Mouse (Mus musculus) retina, postnatal 7 days (tissue): ENCODE measurements around the gene Nol11.

Source experiments
- DNase-seq: peaks from one replicate; pipeline ENCODE4 v3.0.0-alpha.2; 2012; ENCODE audit warnings: low read depth, low spot score

The Nol11 gene

DNA sequence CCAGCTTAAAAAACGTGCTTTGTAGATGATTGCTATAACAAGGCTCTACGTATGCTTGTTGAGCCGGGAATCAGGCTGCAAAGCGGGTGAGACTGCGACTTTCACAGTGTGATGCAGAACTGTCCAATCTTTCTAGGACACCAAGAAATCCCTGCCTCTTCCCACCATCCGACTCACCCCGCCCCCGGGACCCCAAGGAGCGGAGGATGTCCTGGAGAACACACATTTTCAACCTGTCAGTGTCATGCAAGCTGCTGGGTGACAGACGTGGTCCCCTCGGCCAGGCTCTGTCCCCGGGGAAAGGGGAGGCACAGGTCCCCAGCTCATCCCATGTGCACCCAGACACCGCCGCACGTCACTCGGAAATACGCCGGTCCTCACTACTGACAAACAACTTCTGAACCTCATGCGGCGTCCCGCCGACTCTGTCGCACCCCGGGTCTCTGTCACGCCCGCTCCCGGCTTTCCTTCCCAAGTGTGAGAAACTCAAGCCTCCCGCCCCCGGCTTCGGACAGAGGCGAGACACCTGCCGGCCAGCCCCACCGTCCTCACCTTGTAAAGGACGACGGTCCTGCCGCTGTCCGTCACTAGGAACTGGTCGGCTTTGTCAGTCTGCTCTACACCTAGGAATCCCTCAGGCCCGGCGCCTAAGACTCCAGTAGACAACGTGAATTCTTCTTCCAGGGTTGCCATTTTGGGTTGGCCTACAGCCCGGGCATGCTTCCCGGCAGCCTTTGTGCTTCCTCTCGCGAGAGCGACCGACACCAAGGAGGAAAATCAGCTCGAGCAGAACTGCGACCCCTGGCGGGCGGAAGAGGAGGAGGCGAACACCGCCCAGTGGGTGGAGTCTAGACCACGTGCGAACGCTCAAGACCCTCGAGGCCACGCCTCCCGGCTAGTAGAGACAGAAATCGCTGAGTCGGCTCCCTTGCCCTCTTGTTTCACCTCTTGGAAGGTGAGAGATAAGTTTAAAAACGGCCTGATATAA is at the start of gene Nol11:
Nol11 (minus strand) TSS at position 817 of the 988 bp plus-strand sequence.
- DNase-seq: peak; percentile 97

DNA sequence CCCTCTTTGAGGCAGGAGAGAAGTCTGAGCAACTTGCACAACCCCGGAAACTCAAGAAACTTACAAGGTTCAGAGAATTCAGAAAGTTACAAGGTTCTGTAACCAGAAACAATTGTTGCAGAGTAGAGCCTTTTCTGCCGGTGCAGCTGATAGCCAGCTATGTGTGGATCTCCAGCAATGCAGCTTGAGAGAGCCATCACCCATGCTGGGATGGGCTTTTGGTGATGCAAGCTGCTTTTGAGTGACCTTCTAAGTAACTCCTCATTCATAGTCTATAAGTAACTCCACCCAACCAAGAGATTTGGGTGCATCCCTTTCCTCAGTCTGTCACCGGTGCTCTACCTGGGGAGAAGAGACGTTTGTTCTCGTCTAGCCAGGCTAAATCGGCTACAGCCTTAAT is 49.3 kb upstream of the Nol11 start:
- no peak for DNase-seq

DNA sequence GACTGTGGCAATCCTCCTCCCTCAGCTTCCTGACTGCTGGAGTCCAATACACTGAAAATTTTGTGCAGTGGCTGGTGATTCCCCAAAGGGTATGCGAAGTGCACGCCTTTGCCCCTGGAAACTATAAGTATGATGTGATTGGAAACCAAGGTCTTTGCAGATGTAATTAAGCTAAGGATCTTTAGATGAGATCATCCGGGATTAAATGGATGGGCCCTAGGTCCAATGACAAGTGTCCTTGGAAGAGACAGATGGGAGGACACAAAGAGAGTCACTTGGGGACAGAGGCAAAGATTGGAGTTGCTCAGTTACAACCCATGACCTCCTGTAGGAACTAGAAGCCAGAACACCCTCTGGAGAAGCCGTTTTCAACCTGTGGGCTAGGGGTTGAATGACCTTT is 48.4 kb upstream of the Nol11 start:
- peak; percentile 50 for DNase-seq

DNA sequence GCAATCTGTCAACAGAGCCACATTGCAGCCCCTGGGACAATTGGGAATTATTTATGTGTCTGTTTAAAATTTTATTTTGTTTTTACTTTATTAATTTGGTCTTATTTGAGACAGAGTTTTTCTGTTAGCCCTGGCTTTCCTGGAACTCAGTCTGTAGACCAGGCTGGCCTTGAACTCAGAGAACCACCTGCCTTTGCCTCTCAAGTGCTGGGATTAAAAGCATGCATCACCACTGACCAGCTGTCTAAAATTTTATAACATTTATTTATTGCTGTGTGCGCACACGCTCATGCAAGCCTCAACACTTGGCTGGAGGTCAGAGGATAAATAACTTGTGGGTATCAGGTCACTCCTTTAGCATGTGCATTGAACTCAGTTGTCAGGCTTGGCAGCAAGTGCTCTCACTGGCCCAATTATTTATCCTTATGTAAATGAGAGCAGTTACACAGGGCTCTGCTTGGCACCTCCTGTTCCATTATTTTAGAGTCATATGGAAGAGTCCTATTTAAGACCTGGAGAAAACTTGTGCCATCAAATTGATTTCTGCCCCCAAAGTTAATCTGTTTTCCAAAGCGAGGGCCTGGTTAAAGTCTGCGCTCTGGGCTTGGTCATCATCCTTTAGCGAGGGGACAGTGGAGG is 44.2 kb upstream of the Nol11 start:
- DNase-seq: no peak

DNA sequence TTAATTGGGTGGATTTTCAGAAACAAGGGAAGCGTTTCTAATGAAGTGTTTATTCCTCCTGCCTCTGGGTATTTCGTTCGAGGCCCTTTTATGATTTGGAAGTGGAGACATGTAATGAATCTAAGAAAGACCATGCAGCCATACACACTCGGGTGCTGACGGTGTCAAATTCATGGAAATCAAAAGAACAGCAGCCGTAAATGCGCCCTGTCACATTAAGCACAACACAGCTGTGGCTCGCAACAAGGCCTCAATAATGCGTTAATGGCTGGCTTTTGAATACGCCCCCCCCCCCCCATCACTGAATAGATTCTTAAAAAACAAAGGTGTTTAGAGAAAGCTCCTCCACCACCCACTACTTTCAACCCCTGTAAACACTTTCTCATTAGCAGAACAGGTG is 40.9 kb upstream of the Nol11 start:
- no peak for DNase-seq

DNA sequence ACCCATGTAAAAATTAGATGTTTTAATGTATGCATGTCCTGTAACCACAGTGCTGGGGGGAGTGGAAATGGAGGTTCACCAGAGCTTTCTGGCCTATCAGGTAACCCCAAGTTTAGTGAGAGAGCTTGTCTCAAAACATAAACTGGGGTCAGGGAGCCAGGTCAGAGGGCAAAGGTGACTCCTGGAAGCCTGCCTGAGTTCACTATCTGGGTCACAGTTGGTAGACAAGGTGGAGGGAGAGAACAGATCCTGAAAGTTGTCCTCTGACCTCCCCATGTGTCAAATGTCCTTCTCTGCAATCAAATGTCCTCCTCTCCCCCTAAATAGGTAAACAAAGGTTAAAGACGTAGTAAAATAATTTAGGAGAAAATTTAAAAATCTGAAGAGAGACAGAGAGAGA is 37.2 kb upstream of the Nol11 start:
- no peak for DNase-seq

DNA sequence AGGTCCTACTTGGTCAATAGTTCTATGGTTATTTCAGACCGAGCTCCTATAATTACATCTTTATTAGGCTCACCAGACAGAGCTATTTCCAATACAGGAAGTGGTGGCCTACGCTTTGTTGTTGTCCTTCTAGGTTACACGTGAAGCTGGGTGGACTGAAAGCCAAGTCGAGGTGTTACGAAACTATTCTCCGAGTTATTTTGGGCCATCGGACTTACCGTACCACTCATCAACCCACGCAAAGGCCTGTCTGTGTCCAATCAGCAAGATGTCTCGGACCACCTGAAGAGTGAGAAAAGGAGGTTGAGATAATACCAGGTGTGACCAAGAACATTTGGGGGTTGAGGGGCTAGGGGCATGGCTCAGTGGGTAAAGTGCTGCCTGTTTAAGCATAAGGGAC is 36.8 kb upstream of the Nol11 start:
- no peak for DNase-seq

DNA sequence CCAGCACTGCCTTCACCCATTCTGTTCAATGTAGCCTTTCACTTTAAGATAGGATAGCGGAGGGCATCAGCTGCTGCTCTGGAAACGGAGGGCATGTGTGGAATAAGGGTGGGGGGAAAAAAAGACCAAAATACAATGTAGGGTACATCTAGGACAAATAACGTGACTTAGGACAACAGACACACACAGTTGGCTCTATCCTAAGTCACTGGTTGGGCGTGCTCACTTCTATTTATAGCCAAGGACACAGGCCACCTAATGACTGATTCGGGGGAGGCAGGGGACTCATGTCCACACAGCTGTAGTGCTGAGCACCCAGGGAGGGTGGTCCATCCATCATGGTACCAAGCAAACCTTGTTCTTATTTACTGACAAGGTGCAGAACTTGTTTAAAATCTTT is 36.1 kb upstream of the Nol11 start:
- DNase-seq: no peak

DNA sequence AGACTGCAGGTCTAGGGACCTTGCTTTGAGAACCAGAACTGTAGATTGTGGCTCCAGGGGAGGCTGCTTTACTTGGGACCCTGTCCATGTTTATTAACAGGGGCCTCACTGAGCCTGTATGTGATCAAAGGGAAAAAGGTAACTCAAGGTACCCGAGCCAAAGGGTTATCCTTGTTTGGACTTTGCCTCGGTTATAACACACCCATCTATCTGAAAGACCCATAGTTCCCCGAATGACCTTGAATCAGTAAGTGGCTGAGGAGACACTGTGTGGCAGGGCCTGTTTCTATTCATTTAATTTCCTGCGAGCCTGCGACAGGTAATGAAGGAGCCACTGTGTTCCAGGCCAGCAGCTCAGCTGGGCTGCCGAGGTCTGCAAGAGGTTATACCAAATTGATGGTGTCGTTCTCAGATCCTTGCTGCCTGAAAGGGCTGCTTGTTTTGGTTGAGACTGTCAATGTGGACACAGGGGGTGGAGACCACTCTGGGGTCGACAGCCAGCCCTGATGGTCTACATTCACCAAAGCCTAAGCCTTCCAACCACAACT is 34.6 kb upstream of the Nol11 start:
- no peak for DNase-seq

DNA sequence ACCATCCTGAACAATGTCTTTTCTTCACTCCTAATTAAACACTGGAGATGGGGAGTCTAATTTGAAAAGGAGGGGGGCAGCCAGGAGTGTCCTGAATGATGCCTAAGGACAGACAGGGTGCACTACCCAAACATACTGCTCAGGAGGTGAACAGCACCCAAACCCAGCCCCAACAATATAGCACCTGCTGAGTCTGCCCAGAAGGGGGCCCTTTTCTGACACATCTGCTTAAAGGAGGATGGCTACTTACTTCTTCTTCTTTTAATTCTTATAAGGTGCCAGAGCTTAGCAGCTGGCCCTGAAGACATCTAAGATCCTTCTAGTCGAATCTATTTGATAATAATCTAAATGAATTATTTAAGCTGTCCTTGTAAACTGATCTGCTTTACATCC is 34.0 kb upstream of the Nol11 start:
- no peak for DNase-seq

DNA sequence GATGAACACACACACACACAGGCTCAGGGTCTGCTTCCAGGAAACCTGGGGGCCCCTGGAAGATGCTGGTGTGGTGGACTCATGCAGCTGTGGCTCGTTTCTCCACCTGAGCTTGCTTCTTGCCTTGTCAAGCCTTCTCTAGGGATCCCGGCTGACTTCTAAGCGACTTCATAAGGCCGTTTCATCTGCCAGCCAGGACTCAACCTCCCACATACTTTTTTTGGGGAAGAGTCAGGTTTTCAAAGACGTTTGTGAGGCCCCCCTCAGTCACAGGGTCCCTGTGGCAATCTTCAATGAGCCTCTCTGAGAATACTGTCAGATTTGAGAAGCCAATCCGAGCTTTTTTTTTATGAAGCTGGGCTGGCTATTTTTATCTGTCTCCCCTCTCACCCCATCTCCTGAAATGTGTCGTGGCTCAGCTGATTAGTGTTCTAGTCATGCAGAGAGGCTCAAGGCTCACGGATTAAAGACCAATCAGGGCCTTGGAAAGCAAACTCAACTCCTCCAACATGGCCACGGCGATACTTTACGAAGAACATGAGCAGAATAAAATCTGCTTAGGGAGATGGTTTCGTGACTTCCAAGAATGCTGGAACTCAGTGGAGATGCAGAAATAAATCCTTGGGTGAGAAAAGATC is 33.5 kb upstream of the Nol11 start:
- no peak for DNase-seq

DNA sequence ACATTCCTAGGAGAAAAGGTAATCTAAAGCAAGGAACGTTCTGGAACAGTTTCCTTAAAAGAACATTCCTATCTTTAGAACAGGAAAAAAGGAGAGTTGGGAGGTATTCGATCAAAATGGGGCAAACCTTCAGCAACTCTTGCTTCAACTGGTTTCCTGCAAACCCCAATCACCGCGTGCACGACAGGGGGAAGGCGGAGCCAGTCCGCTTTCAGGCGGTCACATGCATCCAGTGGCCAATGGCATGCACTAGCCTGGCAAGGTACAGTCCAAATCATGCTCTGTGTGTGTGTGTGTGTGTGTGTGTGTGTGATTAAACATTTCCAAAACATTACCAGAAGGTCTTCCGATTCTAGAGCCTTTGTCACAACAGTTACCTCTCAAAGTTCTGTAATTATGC is 25.9 kb upstream of the Nol11 start:
- no peak for DNase-seq

DNA sequence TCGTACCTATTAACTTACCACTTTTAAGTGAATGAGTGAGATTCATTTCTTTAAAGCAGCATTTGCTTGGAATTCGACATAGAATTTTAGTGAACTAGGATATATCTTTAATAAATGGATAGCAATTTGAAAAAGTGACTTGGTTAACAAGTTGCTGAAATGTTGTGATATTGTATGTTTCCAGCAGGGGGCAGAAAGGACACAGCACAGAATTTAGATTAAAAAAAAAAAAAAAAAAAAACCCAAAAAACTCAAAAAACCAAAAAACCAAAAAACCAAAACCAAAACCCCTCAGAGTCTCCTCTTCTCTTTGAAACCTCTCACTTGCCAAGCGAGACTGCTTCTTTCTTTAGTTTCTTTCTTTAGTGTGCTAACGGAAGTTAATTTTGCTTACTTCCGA is 24.6 kb upstream of the Nol11 start:
- DNase-seq: peak; percentile 46

DNA sequence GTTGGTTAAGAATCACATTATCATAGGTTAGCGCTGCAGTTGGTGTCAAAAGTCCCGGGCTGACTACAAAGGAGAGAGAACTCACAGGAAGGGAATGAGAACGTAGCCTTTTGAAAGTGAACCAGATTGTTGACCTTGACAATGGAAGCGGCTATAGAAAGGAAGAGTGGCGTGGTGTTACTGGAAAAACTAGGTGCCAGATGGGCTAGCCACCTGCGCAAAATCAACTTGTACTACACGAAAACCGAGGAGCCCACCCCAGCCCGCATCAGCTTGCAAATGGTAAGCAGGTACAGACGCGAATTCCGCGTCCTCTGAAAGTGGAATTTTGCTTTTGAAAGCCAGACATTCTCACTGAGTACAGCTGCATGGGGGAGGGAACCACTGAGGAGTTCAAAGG is 20.6 kb upstream of the Nol11 start:
- no peak for DNase-seq

DNA sequence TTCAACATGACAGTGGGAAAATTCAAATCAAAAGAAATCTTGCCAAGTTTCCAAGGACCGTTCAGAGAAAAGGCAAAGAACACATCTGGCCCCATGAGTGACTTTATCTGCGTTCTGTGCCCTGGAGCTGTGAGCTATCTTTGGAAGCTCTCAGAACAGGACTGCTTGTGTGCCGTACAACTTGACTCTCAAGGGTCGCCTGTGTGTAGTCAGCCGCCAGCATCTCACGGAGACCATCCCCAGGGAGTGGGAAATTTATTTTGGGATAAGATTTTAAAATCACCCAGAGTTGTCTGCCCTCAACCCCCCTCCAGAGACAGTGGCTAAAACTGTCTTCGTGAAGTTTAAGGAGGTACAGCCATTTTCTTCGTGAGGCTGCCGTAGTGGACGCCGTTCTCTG is 12.6 kb upstream of the Nol11 start:
- no peak for DNase-seq

DNA sequence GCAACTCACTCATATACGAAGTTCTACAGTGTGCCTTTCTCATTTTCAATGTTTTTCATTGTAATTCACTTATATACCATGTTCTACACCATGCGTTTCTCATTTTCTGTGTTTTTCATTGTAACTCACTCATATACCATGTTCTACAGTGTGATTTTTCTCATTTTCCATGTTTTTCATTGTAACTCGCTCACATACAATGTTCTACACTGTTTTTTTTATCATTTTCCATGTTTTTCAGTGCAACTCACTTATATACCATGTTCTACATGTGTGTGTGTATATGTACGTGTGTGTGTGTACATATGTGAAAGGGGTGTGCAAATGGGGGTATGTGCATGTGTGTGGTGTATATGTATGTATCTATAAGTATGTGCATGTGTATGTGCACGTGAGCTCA is 10.1 kb upstream of the Nol11 start:
- no peak for DNase-seq

DNA sequence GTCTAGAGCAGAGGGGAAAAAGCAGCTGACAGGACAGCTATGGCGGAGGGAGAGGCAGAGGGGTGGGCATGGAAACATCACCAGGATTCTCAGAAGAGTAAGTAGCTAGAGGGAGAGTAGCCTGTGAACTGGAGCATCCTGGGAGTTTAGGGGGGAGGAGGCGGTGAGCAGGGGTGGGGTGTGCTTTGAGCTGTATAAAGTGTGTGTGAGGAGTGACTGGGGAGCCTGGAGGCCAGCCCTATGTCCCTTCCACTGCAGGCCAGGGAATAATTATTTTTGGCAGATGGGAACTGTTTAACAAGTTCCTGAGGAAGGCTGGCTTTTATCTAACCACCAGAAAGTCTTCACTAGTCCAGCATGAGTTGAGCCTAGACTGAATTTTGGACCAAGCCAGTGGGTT is 6.2 kb upstream of the Nol11 start:
- no peak for DNase-seq

DNA sequence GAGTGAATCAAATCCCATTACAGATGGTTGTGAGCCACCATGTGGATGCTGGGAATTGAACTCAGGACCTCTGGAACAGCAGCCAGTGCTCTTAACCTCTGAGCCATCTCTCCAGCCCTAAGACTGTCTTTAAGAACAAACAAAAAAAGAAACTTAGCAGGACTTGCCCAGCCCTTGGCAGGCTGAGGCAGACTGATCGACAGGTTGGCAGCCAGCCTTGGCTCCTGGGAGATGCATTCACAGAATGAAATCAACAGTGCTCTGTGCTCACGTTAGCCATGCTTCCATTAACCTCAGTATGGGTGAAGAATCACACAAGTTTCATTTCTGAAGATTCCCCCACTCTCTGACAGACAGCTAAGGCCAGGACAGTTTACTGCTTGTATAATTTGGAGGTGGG is 1.2 kb upstream of the Nol11 start:
- DNase-seq: no peak

DNA sequence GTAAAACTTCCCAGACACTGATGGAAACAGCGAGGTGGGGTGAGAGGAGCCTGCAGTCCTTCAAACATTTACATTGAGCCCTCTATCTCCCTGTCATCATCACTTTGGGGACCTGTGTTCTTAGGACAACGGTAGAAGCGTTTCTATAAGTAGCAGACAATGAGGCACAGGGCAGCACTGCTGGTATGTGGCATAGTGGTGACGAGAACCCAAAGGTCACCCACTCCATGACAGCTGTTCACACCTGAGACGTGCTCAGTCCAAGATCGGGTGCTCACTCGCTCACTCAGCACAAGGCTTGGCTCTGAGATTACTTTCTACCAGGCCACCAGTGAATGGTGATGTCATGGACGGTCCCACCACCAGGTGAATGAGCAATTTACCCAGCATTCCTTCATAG is 5.4 kb downstream of the Nol11 start:
- no peak for DNase-seq

DNA sequence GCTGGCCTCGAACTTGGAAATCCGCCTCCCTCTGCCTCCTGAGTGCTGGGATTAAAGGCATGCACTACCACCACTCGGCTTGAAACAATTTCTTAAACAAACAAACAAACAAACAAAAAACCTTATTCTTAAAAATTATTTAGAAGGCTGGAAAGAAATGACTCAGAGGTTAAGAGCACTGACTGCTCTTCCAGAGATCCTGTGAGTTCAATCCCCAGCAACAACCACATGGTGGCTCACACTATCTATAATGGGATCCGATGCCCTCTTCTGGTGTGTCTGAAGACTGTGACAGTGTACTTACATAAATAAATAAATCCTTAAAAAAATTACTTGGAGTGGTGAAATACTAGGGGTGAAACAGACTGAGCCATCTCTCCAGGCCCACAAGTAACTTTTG is 28.0 kb downstream of the Nol11 start:
- DNase-seq: no peak

DNA sequence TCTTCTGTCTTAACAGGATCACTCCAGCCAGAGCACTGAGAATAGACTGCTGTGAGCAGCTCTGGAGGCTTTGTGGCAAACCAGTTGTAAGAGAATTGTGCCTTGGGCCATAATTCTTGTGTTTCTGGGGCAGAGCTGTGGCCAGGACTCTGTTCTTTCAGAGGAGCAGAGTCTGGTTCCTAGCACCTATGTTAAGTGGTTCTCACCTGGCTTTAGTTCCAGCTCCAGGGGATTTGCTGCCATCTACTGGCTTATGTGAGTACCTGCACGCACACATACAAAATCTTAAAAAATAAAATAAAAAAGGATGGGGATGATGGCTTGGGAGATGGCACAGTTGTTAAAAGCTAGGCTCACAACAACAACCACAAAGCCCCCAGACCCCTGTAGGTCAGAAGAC is 30.1 kb downstream of the Nol11 start:
- no peak for DNase-seq

DNA sequence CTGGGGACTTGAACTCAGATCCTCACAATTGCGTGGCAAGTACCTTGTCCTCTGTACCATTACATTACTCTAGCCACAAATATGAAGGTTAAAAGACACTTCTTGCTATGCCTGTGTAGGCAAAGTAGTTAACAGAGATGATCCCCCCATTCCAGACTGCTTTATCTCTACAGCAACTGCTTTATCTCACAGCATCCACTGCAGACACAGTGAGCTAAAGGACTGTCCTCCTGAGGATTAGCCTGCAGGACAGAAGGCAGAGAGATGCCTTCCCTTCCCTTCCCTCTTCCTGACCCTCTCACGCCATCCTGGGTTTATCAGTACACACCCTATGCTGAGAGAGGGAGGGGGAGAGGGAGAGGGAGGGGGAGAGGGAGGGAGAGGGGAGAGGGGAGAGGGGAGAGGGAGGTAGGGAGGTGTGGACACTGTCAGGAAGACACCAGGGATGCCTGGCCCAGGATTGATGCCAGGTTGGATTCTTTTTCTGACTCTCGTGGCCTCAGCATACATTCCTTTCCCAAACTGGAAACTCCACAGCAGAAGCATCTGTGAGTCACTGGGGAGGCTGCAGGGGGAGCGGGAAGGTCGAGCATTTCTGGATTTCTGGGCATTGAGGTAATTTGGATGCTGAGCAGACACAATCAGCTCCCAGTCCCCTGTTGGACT is 32.1 kb downstream of the Nol11 start:
- DNase-seq: no peak
